Mouse (Mus musculus): ENCODE data around the gene Zfp93.

DNA sequence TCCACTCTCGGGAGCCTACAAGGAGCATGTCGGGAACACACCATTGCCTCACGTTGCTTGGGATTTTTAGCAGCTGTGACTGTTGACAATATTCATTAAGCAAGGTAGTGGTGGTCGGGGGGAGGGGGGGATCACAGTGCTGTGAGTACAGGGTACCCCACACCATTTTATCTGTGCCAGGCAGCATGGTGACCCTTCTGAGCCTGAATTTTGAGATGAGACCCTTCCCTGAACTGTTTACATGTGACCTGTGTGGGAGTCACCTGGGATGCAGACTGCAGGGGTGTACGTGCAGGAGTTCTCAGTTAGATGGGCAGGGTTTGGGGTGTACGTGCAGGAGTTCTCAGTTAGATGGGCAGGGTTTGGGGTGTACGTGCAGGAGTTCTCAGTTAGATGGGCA lies 26.2 kb downstream of the Zfp93 start:
- TF ChIP-seq POU5F1 (IDR thresholded peaks at IDR 0.05; ENCODE audit: borderline replicate concordance, low read length): no peak
- TF ChIP-seq CTCF (conservative IDR thresholded peaks at IDR 0.05; ENCODE audit: low read length): no peak
